Mouse (Mus musculus) kidney, adult 10 weeks (tissue): ENCODE results near the gene Spock2. TPM values are rescaled to one million over a fixed set of nuclear protein-coding genes. Genes with fewer than 3 reads are reported as not detected.

ENCODE experiments used
- polyA plus RNA-seq: library from polyadenylated mRNA; stranded (reverse); fragments of 350-450 nt; fragmentation: Illumina TruSeq; extraction: RNeasy Lipid Tissue Mini Kit (QIAGEN cat#74804); gene quantifications from one replicate; pipeline ENCODE4 v1.2.3, GENCODE M21; 2014; ENCODE audit warnings: low read depth, low replicate concordance

Gene Spock2
- polyA plus RNA-seq = 0.28 TPM

DNA sequence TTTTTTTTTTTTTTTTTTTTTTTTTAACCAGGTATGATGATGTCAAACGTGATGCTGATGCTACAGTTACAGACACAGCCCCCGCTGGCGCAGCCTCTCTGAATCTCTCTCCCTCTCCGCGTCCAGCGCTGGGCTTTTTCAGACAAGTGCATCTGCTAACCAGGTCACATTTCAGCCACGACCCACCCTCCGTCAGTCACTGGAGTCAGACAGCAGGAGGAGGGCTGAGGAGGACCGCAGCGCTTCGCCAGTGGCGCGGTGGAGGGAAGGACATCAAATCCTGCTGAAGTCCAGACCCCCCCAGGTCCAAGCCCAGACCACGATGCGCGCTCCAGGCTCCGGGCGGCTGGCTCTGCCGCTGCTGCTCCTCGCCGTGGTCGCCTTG, at the start of gene Spock2:
Gene Spock2 (plus strand): TSS at position 74 of the 385 bp plus-strand sequence.

Other genes with a start within 250 kb of the Spock2 start
- 7.6 TPM for gene Dnajb12, start 226.7 kb upstream of the Spock2 start, polyA plus RNA-seq
- 3.5 TPM for gene Ddit4, start 154.4 kb upstream of the Spock2 start, polyA plus RNA-seq
- gene Ascc1, start 103.4 kb upstream of the Spock2 start, polyA plus RNA-seq = 24.5 TPM
- gene Anapc16, start 103.1 kb upstream of the Spock2 start, polyA plus RNA-seq = 24.5 TPM
- gene Chst3, start 113.0 kb downstream of the Spock2 start, polyA plus RNA-seq = 3.4 TPM
- 145 TPM for gene Psap, start 171.4 kb downstream of the Spock2 start, polyA plus RNA-seq
- gene Vsir, start 240.6 kb downstream of the Spock2 start, polyA plus RNA-seq = 0.81 TPM